Mouse (Mus musculus) heart, embryonic 10.5 days (tissue): ENCODE measurements around the gene Rusc2. TPM values are rescaled to one million over a fixed set of nuclear protein-coding genes. Genes with fewer than 3 reads are reported as not detected.

ENCODE experiments used
- DNase-seq: peaks from one replicate; pipeline ENCODE4 v3.0.0-alpha.2; 2017; ENCODE audit warnings: low spot score
- H3K27ac ChIP-seq: fragments of 300-500 bp; sonication (generic); 2 replicates; pipeline ENCODE4 v1.5.1; 2016; ENCODE audit warnings: mild to moderate bottlenecking
- H3K27me3 ChIP-seq: fragments of 300-500 bp; sonication (generic); 2 replicates; pipeline ENCODE4 v1.6.1; 2016; ENCODE audit warnings: mild to moderate bottlenecking; ENCODE audit not compliant: poor library complexity, insufficient read depth, severe bottlenecking
- H3K36me3 ChIP-seq: fragments of 300-500 bp; sonication (generic); 2 replicates; pipeline ENCODE4 v1.6.1; 2016; ENCODE audit warnings: mild to moderate bottlenecking, moderate library complexity
- H3K4me1 ChIP-seq: fragments of 300-500 bp; sonication (generic); 2 replicates; pipeline ENCODE4 v1.6.1; 2016; ENCODE audit warnings: mild to moderate bottlenecking
- H3K4me3 ChIP-seq: fragments of 300-500 bp; sonication (generic); 2 replicates; pipeline ENCODE4 v1.5.1; 2016; ENCODE audit warnings: mild to moderate bottlenecking, moderate library complexity
- H3K9me3 ChIP-seq: fragments of 300-500 bp; sonication (generic); 2 replicates; pipeline ENCODE4 v1.6.1; 2016; ENCODE audit warnings: mild to moderate bottlenecking, moderate library complexity
- WGBS: fragments of 180-500 bp; shearing (Covaris S2); methylation state at CpG from one replicate; pipeline ENCODE4 v1.1.7; 2016; 5-methylcytosine and 5-hydroxymethylcytosine counted together
- polyA plus RNA-seq: library from polyadenylated mRNA; unstranded; fragments of >200 nt; fragmentation: Nextera tagmentation; extraction: Ambion mirVana; gene quantifications from 2 replicates; pipeline ENCODE4 v1.2.1, GENCODE M21; 2016

Rusc2 gene
- polyA plus RNA-seq, 1 experiment from 2014 or later, result 11.2 TPM

GRCm38 (mm10) chr4:43406162-43406971 is 24.6 kb downstream of the Rusc2 start:
- Histone ChIP-seq H3K27me3 (no peaks in the 10 kb centered on the region), H3K27ac (peak overlapping the region; percentile 90), H3K36me3 (no peaks in the 10 kb centered on the region), H3K4me3 (peak overlapping the region; percentile 63), H3K4me1 (peaks cover 45% of the 10 kb centered on the region), H3K9me3 (no peaks in the 10 kb centered on the region)
- WGBS, result under 1% methylated on average over 28 of the region's 28 CpGs
- DNase-seq, result peak; percentile 95

- H3K4me3 ChIP-seq, result peak overlapping the region; percentile 63
- no peak for DNase-seq
- peak overlapping the region; percentile 90 for H3K27ac ChIP-seq
- H3K9me3 ChIP-seq, result no peaks in the 10 kb centered on the region
- H3K4me1 ChIP-seq, result peaks cover 36% of the 10 kb centered on the region
- no peaks in the 10 kb centered on the region for H3K36me3 ChIP-seq
- H3K27me3 ChIP-seq, result no peaks in the 10 kb centered on the region
- WGBS, result 63% methylated on average over 12 of the region's 12 CpGs
Measured at GRCm38 (mm10) chr4:43407071-43407920, 25.5 kb downstream of the Rusc2 start.

GRCm38 (mm10) chr4:43414761-43415160 is 33.0 kb downstream of the Rusc2 start:
- H3K4me1 ChIP-seq, result peaks cover 28% of the 10 kb centered on the region; the same call in 1 of the 2 replicates
- no peak overlapping the region for H3K27ac ChIP-seq
- no peak overlapping the region for H3K4me3 ChIP-seq
- H3K36me3 ChIP-seq, result peaks cover 26% of the 10 kb centered on the region
- no peaks in the 10 kb centered on the region for H3K27me3 ChIP-seq
- WGBS, result 82% methylated on average over 14 of the region's 14 CpGs
- no peak for DNase-seq
- H3K9me3 ChIP-seq, result no peaks in the 10 kb centered on the region

- 79% methylated on average over 29 of the region's 29 CpGs for WGBS
- H3K36me3 ChIP-seq, result peaks cover 26% of the 10 kb centered on the region
- no peak for DNase-seq
- no peaks in the 10 kb centered on the region for H3K27me3 ChIP-seq
- no peaks in the 10 kb centered on the region for H3K9me3 ChIP-seq
- peaks cover 28% of the 10 kb centered on the region; the same call in 1 of the 2 replicates for H3K4me1 ChIP-seq
- no peak overlapping the region for H3K27ac ChIP-seq
- H3K4me3 ChIP-seq, result no peak overlapping the region
Measured at GRCm38 (mm10) chr4:43415221-43416070, 33.7 kb downstream of the Rusc2 start.

- H3K4me1 ChIP-seq, result peaks cover 28% of the 10 kb centered on the region; the same call in 1 of the 2 replicates
- 92% methylated on average over 22 of the region's 22 CpGs for WGBS
- H3K4me3 ChIP-seq, result no peak overlapping the region
Measured at GRCm38 (mm10) chr4:43416071-43416490, 34.3 kb downstream of the Rusc2 start.

GRCm38 (mm10) chr4:43417269-43418062 is 35.7 kb downstream of the Rusc2 start:
- WGBS, result 63% methylated on average over 16 of the region's 16 CpGs
- H3K27ac ChIP-seq, result peak overlapping the region; percentile 59; the same call in 1 of the 2 replicates
- H3K36me3 ChIP-seq, result peaks cover 40% of the 10 kb centered on the region
- no peak overlapping the region for H3K4me3 ChIP-seq
- peaks cover 34% of the 10 kb centered on the region; the same call in 1 of the 2 replicates for H3K4me1 ChIP-seq
- peaks cover 16% of the 10 kb centered on the region for H3K27me3 ChIP-seq
- no peaks in the 10 kb centered on the region for H3K9me3 ChIP-seq
- no peak for DNase-seq

More at GRCm38 (mm10) chr4:43416071-43416490, 34.3 kb downstream of the Rusc2 start:
- peaks cover 26% of the 10 kb centered on the region for H3K36me3 ChIP-seq
- no peak overlapping the region for H3K27ac ChIP-seq
- no peak for DNase-seq
- H3K9me3 ChIP-seq, result no peaks in the 10 kb centered on the region
- peaks cover 2% of the 10 kb centered on the region; the same call in 1 of the 2 replicates for H3K27me3 ChIP-seq

GRCm38 (mm10) chr4:43418450-43418849 is 36.7 kb downstream of the Rusc2 start:
- WGBS, result 77% methylated on average over 4 of the region's 4 CpGs

GRCm38 (mm10) chr4:43418973-43419656 is 37.3 kb downstream of the Rusc2 start:
- Histone ChIP-seq H3K4me1 (peaks cover 28% of the 10 kb centered on the region; the same call in 1 of the 2 replicates), H3K4me3 (no peak overlapping the region), H3K27ac (0 out of 2 replicates have a peak overlapping the region, but pooled peaks have one; percentile 19), H3K36me3 (peaks cover 57% of the 10 kb centered on the region), H3K27me3 (peaks cover 32% of the 10 kb centered on the region), H3K9me3 (no peaks in the 10 kb centered on the region)
- 50% methylated on average over 15 of the region's 15 CpGs for WGBS
- no peak for DNase-seq

More at GRCm38 (mm10) chr4:43418450-43418849, 36.7 kb downstream of the Rusc2 start:
- no peak for DNase-seq
- peaks cover 50% of the 10 kb centered on the region for H3K36me3 ChIP-seq
- peaks cover 30% of the 10 kb centered on the region; the same call in 1 of the 2 replicates for H3K4me1 ChIP-seq
- H3K27ac ChIP-seq, result no peak overlapping the region
- no peak overlapping the region for H3K4me3 ChIP-seq
- no peaks in the 10 kb centered on the region for H3K9me3 ChIP-seq
- H3K27me3 ChIP-seq, result peaks cover 26% of the 10 kb centered on the region

GRCm38 (mm10) chr4:43419801-43420281 is 38.1 kb downstream of the Rusc2 start:
- H3K4me1 ChIP-seq, result peaks cover 28% of the 10 kb centered on the region
- no peak for DNase-seq
- H3K27ac ChIP-seq, result 0 out of 2 replicates have a peak overlapping the region, but pooled peaks have one; percentile 19
- peaks cover 59% of the 10 kb centered on the region for H3K36me3 ChIP-seq
- no peak overlapping the region for H3K4me3 ChIP-seq
- 60% methylated on average over 9 of the region's 9 CpGs for WGBS
- H3K9me3 ChIP-seq, result no peaks in the 10 kb centered on the region
- H3K27me3 ChIP-seq, result peaks cover 40% of the 10 kb centered on the region

GRCm38 (mm10) chr4:43420305-43420704 is 38.5 kb downstream of the Rusc2 start:
- WGBS, result 6% methylated on average over 6 of the region's 6 CpGs
- DNase-seq, result no peak
- Histone ChIP-seq H3K27me3 (peaks cover 44% of the 10 kb centered on the region), H3K4me3 (no peak overlapping the region), H3K9me3 (no peaks in the 10 kb centered on the region), H3K27ac (no peak overlapping the region), H3K4me1 (peaks cover 33% of the 10 kb centered on the region), H3K36me3 (peaks cover 59% of the 10 kb centered on the region)
